Mouse (Mus musculus) forebrain, embryonic 11.5 days (tissue): Measurements from ENCODE around the gene Bbs4. TPM values are rescaled to one million over a fixed set of nuclear protein-coding genes. Genes with fewer than 3 reads are reported as not detected.
A peak's percentile ranks its signal among the peaks of the same experiment; 100 is the strongest.
"Not testable (repeated sequence)": the region's sequence is repeated elsewhere in the genome, so short reads cannot be mapped to it uniquely, and the experiment has no call there.

Experiments
- ATAC-seq: fragments of 200-750 bp; cut with Nextera tagmentation; replicated peaks from 2 replicates; pipeline ENCODE4 v1.8.0; 2017; ENCODE audit warnings: moderate TSS enrichment; ENCODE audit not compliant: low FRiP score
- DNase-seq: peaks from one replicate; pipeline ENCODE4 v3.0.0-alpha.2; 2017; ENCODE audit warnings: low spot score
- H3K27ac ChIP-seq: fragments of 300-500 bp; sonication (generic); 2 replicates; pipeline ENCODE4 v1.5.1; 2014; ENCODE audit warnings: low read depth, low read length
- H3K27me3 ChIP-seq: fragments of 300-500 bp; sonication (generic); 2 replicates; pipeline ENCODE4 v1.6.1; 2014; ENCODE audit warnings: mild to moderate bottlenecking, low read length, mixed read lengths; ENCODE audit not compliant: control insufficient read depth, insufficient read depth
- H3K36me3 ChIP-seq: fragments of 300-500 bp; sonication (generic); 2 replicates; pipeline ENCODE4 v1.6.1; 2014; ENCODE audit warnings: mild to moderate bottlenecking, low read length, moderate library complexity, mixed read lengths; ENCODE audit not compliant: control insufficient read depth, insufficient read depth
- H3K4me1 ChIP-seq: fragments of 300-500 bp; sonication (generic); replicated peaks from 2 replicates; pipeline ENCODE4 v1.6.1; 2014; ENCODE audit warnings: low read length, mixed read lengths; ENCODE audit not compliant: control insufficient read depth, insufficient read depth
- H3K4me2 ChIP-seq: fragments of 300-500 bp; sonication (generic); 2 replicates; pipeline ENCODE4 v1.6.1; 2014; ENCODE audit warnings: low read depth, mild to moderate bottlenecking, low read length, moderate library complexity, mixed read lengths; ENCODE audit not compliant: severe bottlenecking
- H3K4me3 ChIP-seq: fragments of 300-500 bp; sonication (generic); 2 replicates; pipeline ENCODE4 v1.5.1; 2014; ENCODE audit warnings: low read depth, low read length
- H3K9ac ChIP-seq: fragments of 300-500 bp; sonication (generic); 2 replicates; pipeline ENCODE4 v1.6.1; 2014; ENCODE audit warnings: low read length
- H3K9me3 ChIP-seq: fragments of 300-500 bp; sonication (generic); 2 replicates; pipeline ENCODE4 v1.6.1; 2016; ENCODE audit warnings: low read length, mixed read lengths; ENCODE audit not compliant: control insufficient read depth
- WGBS: fragments of 180-500 bp; shearing (Covaris S2); extraction: QIAGEN DNeasy Blood & Tissue Kit; methylation state at CpG from one replicate; pipeline ENCODE4 v1.1.7; 2014; 5-methylcytosine and 5-hydroxymethylcytosine counted together
- polyA plus RNA-seq: library from polyadenylated mRNA; unstranded; fragments of >200 nt; fragmentation: Nextera tagmentation; extraction: Ambion mirVana; gene quantifications from 2 replicates; pipeline ENCODE4 v1.2.1, GENCODE M21; 2014

Bbs4 gene
- polyA plus RNA-seq = 19.8 and 22.3 TPM in 2 replicates

DNA sequence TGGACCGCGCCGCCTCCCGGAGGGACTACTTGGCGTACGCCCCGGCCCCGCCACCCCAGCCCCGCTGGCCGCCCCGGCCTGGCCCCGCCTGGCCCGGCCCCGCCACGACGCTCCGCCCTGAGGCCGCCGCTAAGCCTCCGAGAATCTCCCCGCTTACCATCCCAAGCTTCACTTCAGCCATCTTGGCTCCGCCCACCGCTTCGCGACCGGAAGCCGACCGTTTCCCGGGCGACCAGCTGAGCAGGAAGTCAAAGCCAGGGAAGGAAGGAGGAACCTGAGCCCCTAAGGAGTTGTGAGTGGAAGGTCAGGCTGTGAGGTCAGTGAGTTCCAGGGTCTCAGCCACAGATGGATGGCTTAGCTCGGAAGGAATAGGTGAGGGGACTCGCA is at the start of gene Bbs4:
Bbs4 (minus strand) TSS at position 256 of the 387 bp plus-strand sequence.
- Histone ChIP-seq H3K4me2 (peak within 1 kb of the TSS; percentile 71), H3K27ac (peak within 1 kb of the TSS; percentile 78), H3K27me3 (no peaks in the 10 kb centered on the region), H3K9ac (peak within 1 kb of the TSS; percentile 83), H3K36me3 (no peaks in the 10 kb centered on the region), H3K9me3 (no peaks in the 10 kb centered on the region), H3K4me3 (peak within 1 kb of the TSS; percentile 73), H3K4me1 (no peaks in the 10 kb centered on the region)
- WGBS = under 1% methylated on average over 31 of the region's 32 CpGs
- ATAC-seq (peak; percentile 90), DNase-seq (peak; percentile 94)

DNA sequence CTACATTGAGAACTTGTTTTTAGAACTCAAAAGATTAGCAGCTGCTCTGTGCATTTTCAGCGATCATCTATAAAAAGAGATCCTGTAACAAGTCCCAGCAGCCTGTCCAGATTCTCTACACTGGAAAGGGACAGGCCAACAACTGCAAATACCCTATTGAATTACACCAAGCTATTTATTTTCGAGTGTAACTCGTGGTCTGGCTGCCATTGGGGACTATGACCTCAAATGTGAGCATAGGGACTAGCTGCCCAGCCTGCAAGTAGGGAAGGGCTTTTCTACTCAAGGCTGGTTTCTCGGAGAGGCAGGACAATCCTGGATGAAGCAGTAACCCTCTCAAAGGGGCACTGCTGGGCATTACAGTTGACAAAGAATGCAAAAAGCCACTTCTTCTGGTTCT is 35.8 kb upstream of the Bbs4 start:
- H3K4me2 ChIP-seq = no peak overlapping the region
- H3K36me3 ChIP-seq = peaks cover 9% of the 10 kb centered on the region; the same call in 1 of the 2 replicates
- no peak for DNase-seq
- WGBS = 89% methylated on average over 4 of the region's 4 CpGs
- no peaks in the 10 kb centered on the region for H3K4me1 ChIP-seq
- no peak for ATAC-seq
- no peaks in the 10 kb centered on the region for H3K9me3 ChIP-seq
- H3K9ac ChIP-seq = no peak overlapping the region
- H3K27me3 ChIP-seq = no peaks in the 10 kb centered on the region
- H3K4me3 ChIP-seq = no peak overlapping the region
- H3K27ac ChIP-seq = no peak overlapping the region

DNA sequence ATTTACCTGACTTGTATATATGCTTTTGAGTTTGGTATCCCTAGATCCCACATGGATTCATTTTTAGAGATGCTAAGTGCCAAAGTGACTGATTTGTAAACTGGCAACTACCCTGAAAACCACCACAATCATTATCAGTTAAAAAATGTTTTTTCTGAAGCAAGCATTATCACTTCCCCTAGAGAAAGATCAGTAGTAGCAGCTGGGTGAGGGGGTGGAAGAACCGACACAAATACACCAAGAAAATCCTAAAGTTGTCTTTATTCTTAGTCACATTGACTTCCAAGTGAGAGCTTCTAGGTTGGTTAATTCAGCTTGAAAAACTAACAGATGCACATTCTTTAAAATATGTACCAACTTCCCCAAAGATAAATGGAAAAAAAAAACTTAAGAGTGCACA is 35.0 kb upstream of the Bbs4 start:
- Histone ChIP-seq H3K4me2 (no peak overlapping the region), H3K36me3 (peaks cover 9% of the 10 kb centered on the region; the same call in 1 of the 2 replicates), H3K9me3 (no peaks in the 10 kb centered on the region), H3K9ac (no peak overlapping the region), H3K4me1 (no peaks in the 10 kb centered on the region), H3K27me3 (no peaks in the 10 kb centered on the region), H3K27ac (no peak overlapping the region), H3K4me3 (no peak overlapping the region)
- DNase-seq = no peak
- ATAC-seq = no peak
- WGBS = 76% methylated on average over 1 of the region's 1 CpGs

DNA sequence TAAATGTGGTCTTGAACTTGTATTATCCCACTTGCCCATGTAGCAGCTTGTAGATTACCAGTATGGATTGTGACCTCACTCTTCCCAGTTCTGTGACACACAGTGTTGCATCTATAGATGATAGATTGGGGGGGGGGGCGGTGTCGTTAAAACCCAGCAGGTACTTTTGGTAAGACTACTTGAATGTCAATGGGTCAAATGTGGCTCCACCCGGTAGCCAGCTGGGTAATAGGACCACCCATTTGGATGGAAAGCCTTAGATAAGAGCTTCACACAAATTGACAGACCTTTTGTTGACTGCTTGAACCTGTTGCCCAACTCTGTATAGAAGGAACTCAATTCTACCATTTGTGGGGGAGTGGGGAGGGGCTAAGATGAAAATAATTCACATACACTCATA is 34.2 kb upstream of the Bbs4 start:
- H3K4me2 ChIP-seq = no peak overlapping the region
- no peak overlapping the region for H3K9ac ChIP-seq
- WGBS = 56% methylated on average over 3 of the region's 3 CpGs
- H3K36me3 ChIP-seq = peaks cover 3% of the 10 kb centered on the region; the same call in 1 of the 2 replicates
- no peaks in the 10 kb centered on the region for H3K4me1 ChIP-seq
- ATAC-seq (no peak), DNase-seq (no peak)
- no peaks in the 10 kb centered on the region for H3K27me3 ChIP-seq
- no peak overlapping the region for H3K4me3 ChIP-seq
- H3K27ac ChIP-seq = no peak overlapping the region
- no peaks in the 10 kb centered on the region for H3K9me3 ChIP-seq

DNA sequence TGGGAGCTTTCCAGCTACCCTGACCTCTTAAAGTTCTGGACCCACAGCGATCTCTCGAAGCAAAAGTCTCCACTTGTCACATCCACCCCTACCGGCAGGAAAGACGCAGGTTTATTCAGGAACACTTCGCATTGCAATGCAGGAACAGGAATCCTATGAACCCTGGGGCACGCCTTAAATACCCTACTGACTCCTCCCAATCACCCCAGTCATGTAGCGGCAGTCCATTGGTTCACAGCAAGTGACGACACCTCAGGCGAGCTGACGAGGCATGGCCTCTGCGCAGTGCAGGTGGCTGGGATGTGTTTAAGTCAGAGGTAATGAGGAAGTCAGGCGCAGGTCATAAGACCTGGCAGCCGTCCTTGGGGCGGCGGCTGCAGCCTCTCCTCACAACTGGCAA is 22.3 kb upstream of the Bbs4 start:
- no peaks in the 10 kb centered on the region for H3K27me3 ChIP-seq
- H3K4me2 ChIP-seq = no peak overlapping the region
- no peak for ATAC-seq
- H3K9ac ChIP-seq = no peak overlapping the region
- no peak for DNase-seq
- H3K4me1 ChIP-seq = no peaks in the 10 kb centered on the region
- no peaks in the 10 kb centered on the region for H3K36me3 ChIP-seq
- H3K9me3 ChIP-seq = no peaks in the 10 kb centered on the region
- WGBS = 95% methylated on average over 15 of the region's 15 CpGs
- no peak overlapping the region for H3K4me3 ChIP-seq
- no peak overlapping the region for H3K27ac ChIP-seq

DNA sequence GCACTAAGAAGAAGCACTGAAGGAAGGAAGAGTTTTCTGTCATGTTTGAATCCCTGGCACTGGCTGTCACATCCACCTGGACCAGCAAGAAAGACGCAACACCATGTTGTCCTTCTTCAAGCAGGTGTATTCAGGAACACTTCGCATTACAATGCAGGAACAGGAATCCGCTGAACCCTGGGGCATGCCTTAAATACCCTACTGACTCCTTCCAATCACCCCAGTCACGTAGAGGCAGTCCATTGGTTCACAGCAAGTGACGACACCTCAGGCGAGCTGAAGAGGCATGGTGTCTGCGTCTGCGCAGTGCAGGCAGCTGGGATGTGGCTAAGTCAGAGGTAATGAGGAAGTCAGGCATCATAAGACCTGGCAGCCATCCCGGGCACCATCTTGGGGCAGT is 16.3 kb upstream of the Bbs4 start:
- DNase-seq (no peak), ATAC-seq (no peak)
- no peaks in the 10 kb centered on the region for H3K27me3 ChIP-seq
- H3K9ac ChIP-seq = no peak overlapping the region
- H3K36me3 ChIP-seq = no peaks in the 10 kb centered on the region
- no peak overlapping the region for H3K4me3 ChIP-seq
- WGBS = 90% methylated on average over 9 of the region's 9 CpGs
- no peaks in the 10 kb centered on the region for H3K9me3 ChIP-seq
- H3K4me2 ChIP-seq = no peak overlapping the region
- H3K4me1 ChIP-seq = no peaks in the 10 kb centered on the region
- H3K27ac ChIP-seq = no peak overlapping the region

DNA sequence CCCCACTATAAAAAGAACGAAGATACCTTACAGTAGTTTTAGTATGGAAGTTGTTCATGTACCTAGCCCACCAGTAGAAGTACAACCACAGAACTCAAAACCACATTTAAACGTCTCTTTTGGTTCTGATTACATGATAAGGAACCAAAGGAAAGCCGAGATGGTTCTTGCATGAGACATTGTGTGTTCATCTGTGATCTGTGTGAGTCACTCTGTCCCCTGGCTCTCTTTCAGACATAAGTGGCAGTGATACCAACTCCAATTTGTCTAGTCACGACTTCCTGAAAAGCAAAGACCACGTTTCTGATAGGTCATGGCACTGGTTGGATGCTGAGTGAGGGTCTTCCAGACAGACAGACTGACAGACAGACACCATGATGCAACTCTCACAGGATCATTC is 15.9 kb upstream of the Bbs4 start:
- H3K4me1 ChIP-seq = no peaks in the 10 kb centered on the region
- H3K36me3 ChIP-seq = no peaks in the 10 kb centered on the region
- no peak overlapping the region for H3K4me3 ChIP-seq
- WGBS = 82% methylated on average over 5 of the region's 5 CpGs
- H3K4me2 ChIP-seq = no peak overlapping the region
- no peaks in the 10 kb centered on the region for H3K27me3 ChIP-seq
- H3K9ac ChIP-seq = no peak overlapping the region
- H3K27ac ChIP-seq = no peak overlapping the region
- ATAC-seq = no peak
- H3K9me3 ChIP-seq = no peaks in the 10 kb centered on the region
- no peak for DNase-seq

DNA sequence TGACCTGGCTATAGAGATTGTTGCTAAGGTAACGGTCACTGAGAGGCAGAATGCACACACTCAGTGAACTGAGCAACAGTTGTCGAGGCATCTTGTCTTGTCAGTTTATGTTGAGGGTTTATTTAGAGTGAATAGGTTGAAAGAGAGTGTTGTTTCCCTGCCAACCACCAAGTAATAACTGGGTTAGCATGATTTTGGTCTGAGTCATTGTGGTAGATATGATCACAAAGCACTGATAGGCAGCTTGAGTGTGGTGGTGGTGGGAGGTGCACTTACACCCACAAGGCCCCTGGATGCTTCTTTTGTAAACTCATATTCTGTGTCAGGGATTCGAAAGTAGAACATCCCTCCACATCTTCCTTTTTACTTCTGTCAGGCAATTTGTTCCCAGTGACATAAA is 7.2 kb upstream of the Bbs4 start:
- H3K9ac ChIP-seq, H3K27ac ChIP-seq, H3K36me3 ChIP-seq, ATAC-seq, DNase-seq, H3K9me3 ChIP-seq, H3K4me3 ChIP-seq, H3K27me3 ChIP-seq, H3K4me1 ChIP-seq, H3K4me2 ChIP-seq: not testable (repeated sequence)
- WGBS = 57% methylated on average over 1 of the region's 3 CpGs

DNA sequence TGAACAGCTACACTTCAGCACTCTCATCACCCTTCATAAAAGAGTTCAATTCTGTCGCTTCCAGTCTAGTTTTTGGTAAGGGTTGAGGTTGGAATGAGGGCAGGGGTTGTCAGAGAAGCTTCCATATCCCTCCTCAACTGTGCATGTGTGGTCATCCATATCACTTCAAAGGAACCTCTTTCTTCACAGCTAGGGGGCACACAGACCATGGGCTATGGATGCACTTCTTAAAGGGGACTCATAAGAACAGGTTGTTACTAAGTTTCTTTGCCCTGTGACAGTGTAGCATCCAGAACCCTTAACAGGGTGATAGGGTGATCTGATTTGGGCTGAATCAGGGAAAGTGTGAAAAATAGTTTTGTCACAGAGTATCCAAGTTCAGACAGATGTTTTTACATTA is 4.7 kb upstream of the Bbs4 start:
- H3K4me1 ChIP-seq, DNase-seq, H3K27me3 ChIP-seq, H3K9ac ChIP-seq, H3K36me3 ChIP-seq, H3K27ac ChIP-seq, H3K4me3 ChIP-seq, H3K9me3 ChIP-seq, H3K4me2 ChIP-seq, ATAC-seq: not testable (repeated sequence)
- 51% methylated on average over 1 of the region's 1 CpGs for WGBS
